Mouse (Mus musculus): ENCODE measurements around the gene Fcnb.

- TF ChIP-seq CTCF (conservative IDR thresholded peaks at IDR 0.05; ENCODE audit: low read length) (no peak), POU5F1 (IDR thresholded peaks at IDR 0.05; ENCODE audit: borderline replicate concordance, low read length) (no peak)
Observed at GRCm38 (mm10) chr2:28100796-28101483, 16.3 kb upstream of the Fcnb start.

Data from E14TG2a.4 (cell line).